Mouse (Mus musculus): ENCODE measurements at regions not wholly inside any gene's neighbourhood (a gene's known extent, or its start where the extent isn't known, plus 50 kb on each side); places are given as distances from the start of the nearest gene placed in this dataset.

- no peak for DNase-seq
Observed at GRCm38 (mm10) chr6:98748618-98749017, 406.1 kb upstream of the Gm765 start.

GRCm38 (mm10) chr6:98746976-98747375, 404.4 kb upstream of the Gm765 start:
- no peak for DNase-seq

- no peak for DNase-seq
Observed at GRCm38 (mm10) chr6:98740447-98740846, 397.9 kb upstream of the Gm765 start.

- DNase-seq: no peak
Observed at GRCm38 (mm10) chr6:98731010-98731530, 388.5 kb upstream of the Gm765 start.

GRCm38 (mm10) chr6:98726605-98727144, 384.1 kb upstream of the Gm765 start:
- DNase-seq: no peak

GRCm38 (mm10) chr6:98704887-98705622, 362.5 kb upstream of the Gm765 start:
- no peak for DNase-seq

GRCm38 (mm10) chr6:98697571-98697970, 355.0 kb upstream of the Gm765 start:
- no peak for DNase-seq

GRCm38 (mm10) chr6:98693411-98693810, 350.9 kb upstream of the Gm765 start:
- no peak for DNase-seq

GRCm38 (mm10) chr6:98690133-98690532, 347.6 kb upstream of the Gm765 start:
- DNase-seq: no peak

- DNase-seq: no peak
Observed at GRCm38 (mm10) chr6:98689395-98689794, 346.8 kb upstream of the Gm765 start.

- no peak for DNase-seq
Observed at GRCm38 (mm10) chr6:98688624-98689023, 346.1 kb upstream of the Gm765 start.

GRCm38 (mm10) chr6:98666388-98666989, 323.9 kb upstream of the Gm765 start:
- no peak for DNase-seq

GRCm38 (mm10) chr6:98651827-98652226, 309.3 kb upstream of the Gm765 start:
- no peak for DNase-seq

GRCm38 (mm10) chr6:98651315-98651714, 308.8 kb upstream of the Gm765 start:
- no peak for DNase-seq

- no peak for DNase-seq
Observed at GRCm38 (mm10) chr6:98640316-98640715, 297.8 kb upstream of the Gm765 start.

- no peak for DNase-seq
Observed at GRCm38 (mm10) chr6:98635816-98636215, 293.3 kb upstream of the Gm765 start.

- no peak for DNase-seq
Observed at GRCm38 (mm10) chr6:98632278-98633063, 289.9 kb upstream of the Gm765 start.

- no peak for DNase-seq
Observed at GRCm38 (mm10) chr6:98631269-98631668, 288.7 kb upstream of the Gm765 start.

- DNase-seq: no peak
Observed at GRCm38 (mm10) chr6:98629646-98630045, 287.1 kb upstream of the Gm765 start.

- DNase-seq: no peak
Observed at GRCm38 (mm10) chr6:98626435-98626834, 283.9 kb upstream of the Gm765 start.

- DNase-seq: no peak
Observed at GRCm38 (mm10) chr6:98620886-98621285, 278.3 kb upstream of the Gm765 start.

- no peak for DNase-seq
Observed at GRCm38 (mm10) chr6:98613030-98613429, 270.5 kb upstream of the Gm765 start.

GRCm38 (mm10) chr6:98609133-98609532, 266.6 kb upstream of the Gm765 start:
- DNase-seq: no peak
